Comparison of ENCODE assay signal across 10 mouse cellular contexts in genomic region chr2:172042125-172042524, GRCm38 (mm10). TPM values are rescaled to one million over a fixed set of nuclear protein-coding genes. Genes with fewer than 3 reads are reported as not detected.
DNase-seq lines count a peak whose midpoint lies in the region; ATAC-seq and TF ChIP-seq lines count a peak whose summit lies in the region.
"Had no signal": no experiment of that assay in that cellular context is flagged by ENCODE, and none has a peak within 500 bp of the region (broad histone marks: within the 10 kb centered on the region; RNA-seq: fewer than 3 reads in every experiment).

No protein-coding gene starts in this region.

- no peaks in the 10 kb centered on the region; the same call in 1 of the 2 replicates for H3K27me3 ChIP-seq in cerebellum, adult 2 months (ENCODE audit: control insufficient read depth, insufficient read depth, low read length)
- peaks cover 65% of the 10 kb centered on the region for H3K27me3 ChIP-seq in embryonic facial prominence, embryonic 13.5 days
- peaks cover 53% of the 10 kb centered on the region for H3K27me3 ChIP-seq in heart, embryonic 14.5 days (ENCODE audit: control insufficient read depth, insufficient read depth, low read length)
- H3K27me3 ChIP-seq in kidney, postnatal 0 days (ENCODE audit: insufficient read depth, low read length): peaks cover 31% of the 10 kb centered on the region
- peaks cover 62% of the 10 kb centered on the region for H3K27me3 ChIP-seq in limb, embryonic 15.5 days
- peaks cover 36% of the 10 kb centered on the region for H3K27me3 ChIP-seq in neural tube, embryonic 11.5 days (ENCODE audit: control insufficient read depth, insufficient read depth, low read length)

- no peak for TF ChIP-seq POLR2A in cerebellum, adult 2 months (IDR thresholded peaks at IDR 0.05; ENCODE audit: borderline replicate concordance, insufficient read depth, low read length)

- peak overlapping the region; percentile 59 for H3K4me2 ChIP-seq in embryonic facial prominence, embryonic 13.5 days
- H3K4me2 ChIP-seq in heart, embryonic 14.5 days (ENCODE audit: low read length): peak overlapping the region; percentile 63
- peak overlapping the region; percentile 30 for H3K4me2 ChIP-seq in kidney, postnatal 0 days (ENCODE audit: low read length)
- H3K4me2 ChIP-seq in limb, embryonic 15.5 days: peak overlapping the region; percentile 35
- H3K4me2 ChIP-seq in neural tube, embryonic 11.5 days (ENCODE audit: low read depth): peak overlapping the region; percentile 84

- DNase-seq in cerebellum, adult 2 months: peak; percentile 17 to 18
- DNase-seq in cerebellum, adult 9-10 months: no peak
- DNase-seq in kidney, postnatal 0 days (ENCODE audit: low spot score): peak; percentile 93
- peak; percentile 84 for DNase-seq in neural tube, embryonic 11.5 days (ENCODE audit: low spot score)
- DNase-seq in urinary bladder, postnatal 14 days (ENCODE audit: low spot score): peak; percentile 76

- H3K27ac ChIP-seq in cerebellum, adult 2 months (ENCODE audit: insufficient read depth, low read length): no peak overlapping the region
- no peak overlapping the region for H3K27ac ChIP-seq in embryonic facial prominence, embryonic 13.5 days
- no peak overlapping the region for H3K27ac ChIP-seq in heart, embryonic 14.5 days (replicated peaks in 1 of 2; ENCODE audit: control insufficient read depth in 1 of 2, insufficient read depth in 1 of 2, low read depth in 2 of 2, low read length in 2 of 2)
- no peak overlapping the region for H3K27ac ChIP-seq in kidney, postnatal 0 days
- H3K27ac ChIP-seq in limb, embryonic 15.5 days: no peak overlapping the region
- H3K27ac ChIP-seq in neural tube, embryonic 11.5 days (ENCODE audit: low read depth, low read length): no peak overlapping the region

- peak overlapping the region; percentile 32; the same call in 1 of the 2 replicates for H3K9ac ChIP-seq in embryonic facial prominence, embryonic 13.5 days
- H3K9ac ChIP-seq in heart, embryonic 14.5 days (ENCODE audit: low read length): no peak overlapping the region
- H3K9ac ChIP-seq in kidney, postnatal 0 days (ENCODE audit: low read depth, low read length): no peak overlapping the region
- no peak overlapping the region for H3K9ac ChIP-seq in limb, embryonic 15.5 days
- no peak overlapping the region for H3K9ac ChIP-seq in neural tube, embryonic 11.5 days (ENCODE audit: low read length)

- WGBS in cerebellum, adult 2 months: under 1% methylated on average over 34 of the region's 34 CpGs
- under 1% methylated on average over 34 of the region's 34 CpGs for WGBS in embryonic facial prominence, embryonic 13.5 days
- under 1% methylated on average over 34 of the region's 34 CpGs for WGBS in heart, embryonic 14.5 days
- 2% methylated on average over 34 of the region's 34 CpGs for WGBS in kidney, postnatal 0 days
- WGBS in limb, embryonic 15.5 days: under 1% methylated on average over 33 of the region's 34 CpGs
- WGBS in neural tube, embryonic 11.5 days: under 1% methylated on average over 34 of the region's 34 CpGs

- no peaks in the 10 kb centered on the region; the same call in 1 of the 2 replicates for H3K4me1 ChIP-seq in cerebellum, adult 2 months (ENCODE audit: control insufficient read depth, insufficient read depth, low read length)
- peaks cover 11% of the 10 kb centered on the region for H3K4me1 ChIP-seq in embryonic facial prominence, embryonic 13.5 days
- H3K4me1 ChIP-seq in heart, embryonic 14.5 days (ENCODE audit: control insufficient read depth in 2 of 2, insufficient read depth in 2 of 2, low read length in 2 of 2): peaks cover 12% of the 10 kb centered on the region in 2 experiments
- peaks cover 4% of the 10 kb centered on the region; the same call in 1 of the 2 replicates for H3K4me1 ChIP-seq in kidney, postnatal 0 days (replicated peaks; ENCODE audit: insufficient read depth, low read length)
- H3K4me1 ChIP-seq in limb, embryonic 15.5 days: peaks cover 14% of the 10 kb centered on the region
- peaks cover 10% of the 10 kb centered on the region for H3K4me1 ChIP-seq in neural tube, embryonic 11.5 days (ENCODE audit: control insufficient read depth, insufficient read depth, low read length)

- no peak for ATAC-seq in embryonic facial prominence, embryonic 13.5 days (ENCODE audit: insufficient number of reproducible peaks, insufficient read depth, low FRiP score, low TSS enrichment, low read depth)
- ATAC-seq in heart, embryonic 14.5 days (ENCODE audit: insufficient number of reproducible peaks, insufficient read depth, low FRiP score, low read depth): peak; percentile 62; the same call in 1 of the 2 replicates
- peak; percentile 81 for ATAC-seq in kidney, postnatal 0 days (replicated peaks; ENCODE audit: low FRiP score, low read depth)
- peak; percentile 62; the same call in 1 of the 2 replicates for ATAC-seq in limb, embryonic 15.5 days (ENCODE audit: insufficient number of reproducible peaks, low FRiP score, low TSS enrichment, low read depth)
- ATAC-seq in neural tube, embryonic 11.5 days (ENCODE audit: insufficient read depth, low FRiP score, low TSS enrichment): peak; percentile 56; the same call in 1 of the 2 replicates

- no peaks in the 10 kb centered on the region for H3K9me3 ChIP-seq in embryonic facial prominence, embryonic 13.5 days
- H3K9me3 ChIP-seq in heart, embryonic 14.5 days (ENCODE audit: control insufficient read depth, low read length): no peaks in the 10 kb centered on the region
- no peaks in the 10 kb centered on the region for H3K9me3 ChIP-seq in kidney, postnatal 0 days (replicated peaks; ENCODE audit: low read length)
- no peaks in the 10 kb centered on the region for H3K9me3 ChIP-seq in limb, embryonic 15.5 days
- no peaks in the 10 kb centered on the region for H3K9me3 ChIP-seq in neural tube, embryonic 11.5 days (ENCODE audit: control insufficient read depth, low read length)

- no peak for TF ChIP-seq CTCF in cerebellum, adult 2 months (IDR thresholded peaks at IDR 0.05; ENCODE audit: borderline replicate concordance, insufficient read depth, low read depth, low read length)
- peak; percentile 39; the same call in 1 of the 2 replicates for TF ChIP-seq CTCF in kidney, postnatal 0 days (IDR thresholded peaks at IDR 0.05; ENCODE audit: low read depth)

- H3K4me3 ChIP-seq in cerebellum, adult 2 months (replicated peaks; ENCODE audit: insufficient read depth, low read depth, low read length): no peak overlapping the region
- H3K4me3 ChIP-seq in embryonic facial prominence, embryonic 13.5 days: peak overlapping the region; percentile 34
- H3K4me3 ChIP-seq in heart, embryonic 14.5 days (ENCODE audit: control insufficient read depth in 1 of 2, insufficient read depth in 1 of 2, low read depth in 1 of 2, low read length in 2 of 2): peak overlapping the region; percentile 6 to 25; a peak in 2 of 4 replicates
- H3K4me3 ChIP-seq in kidney, postnatal 0 days (replicated peaks; ENCODE audit: low read depth, low read length): peak overlapping the region; percentile 14; the same call in 1 of the 2 replicates
- peak overlapping the region; percentile 24 for H3K4me3 ChIP-seq in limb, embryonic 15.5 days
- peak overlapping the region; percentile 33 for H3K4me3 ChIP-seq in neural tube, embryonic 11.5 days (ENCODE audit: low read depth, low read length)

- no peaks in the 10 kb centered on the region for H3K36me3 ChIP-seq in embryonic facial prominence, embryonic 13.5 days
- no peaks in the 10 kb centered on the region for H3K36me3 ChIP-seq in heart, embryonic 14.5 days (ENCODE audit: control insufficient read depth, insufficient read depth, low read length)
- no peaks in the 10 kb centered on the region for H3K36me3 ChIP-seq in kidney, postnatal 0 days (ENCODE audit: insufficient read depth, low read length)
- H3K36me3 ChIP-seq in limb, embryonic 15.5 days: no peaks in the 10 kb centered on the region
- no peaks in the 10 kb centered on the region for H3K36me3 ChIP-seq in neural tube, embryonic 11.5 days (ENCODE audit: control insufficient read depth, insufficient read depth, low read length)

RNA-seq across cellular contexts. Expression of gene Cbln4, which starts 1.1 kb away (rescaled TPM):
- polyA plus RNA-seq in cerebellum, adult 2 months (2012; rRNA removed): 6.2 and 8.3 TPM in 2 replicates
- 8.1 and 10.2 TPM in 2 replicates for polyA plus RNA-seq in embryonic facial prominence, embryonic 13.5 days (2015; fragmentation: Nextera tagmentation; extraction: Ambion mirVana)
- polyA plus RNA-seq in heart, embryonic 14.5 days (2014; fragmentation: Nextera tagmentation; extraction: Ambion mirVana): 0.07 TPM in 1 of 2 replicates, not detected in the other
- polyA plus RNA-seq in kidney, postnatal 0 days (2015; fragmentation: Nextera tagmentation; extraction: Ambion mirVana): 3.4 and 4.1 TPM in 2 replicates
- 0.82 and 1.0 TPM in 2 replicates for polyA plus RNA-seq in limb, embryonic 15.5 days (2015; fragmentation: Nextera tagmentation; extraction: Ambion mirVana)
- polyA plus RNA-seq in neural tube, embryonic 11.5 days (2014; fragmentation: Nextera tagmentation; extraction: Ambion mirVana): 3.0 and 3.2 TPM in 2 replicates
- polyA plus RNA-seq: C2C12; liver, adult 2 months had no signal

Comparison
In these comparisons a context has a peak if more than half of its experiments do, and no peak if none do; other contexts are left out.
1. H3K4me2 ChIP-seq: peak in every context shown above with its lines; median percentile 84 in neural tube, embryonic 11.5 days; 63 in heart, embryonic 14.5 days; 59 in embryonic facial prominence, embryonic 13.5 days; 35 in limb, embryonic 15.5 days; 30 in kidney, postnatal 0 days.